Mouse (Mus musculus): ENCODE data around the gene Ptafr.

Gene Ptafr

DNA sequence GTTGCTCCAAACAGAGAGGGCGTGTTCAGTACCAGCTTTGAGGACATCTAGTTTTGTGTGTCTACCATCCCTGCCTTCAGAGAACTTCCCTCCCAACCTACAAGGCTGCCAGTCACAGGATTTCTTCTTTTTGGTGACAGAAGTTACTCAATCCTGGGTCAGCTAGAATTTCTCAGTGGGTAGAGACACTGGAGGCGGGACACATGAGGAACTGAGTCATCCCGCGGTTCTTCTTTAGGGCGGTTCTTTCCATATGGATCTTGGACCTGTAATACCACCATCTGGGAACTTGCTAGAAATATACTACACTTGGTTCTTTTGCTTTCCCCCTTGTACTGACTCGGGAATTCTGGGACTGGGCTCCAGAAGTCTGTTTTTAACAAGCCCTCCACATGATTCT lies 54.0 kb downstream of the Ptafr start:
- DNase-seq (ENCODE audit: low read depth, low spot score), result no peak

- DNase-seq (ENCODE audit: low read depth, low spot score), result no peak
Observed at GRCm38 (mm10) chr4:132618850-132619375, 55.0 kb downstream of the Ptafr start.

GRCm38 (mm10) chr4:132620134-132620533 lies 56.3 kb downstream of the Ptafr start:
- DNase-seq (ENCODE audit: low read depth, low spot score), result no peak

DNA sequence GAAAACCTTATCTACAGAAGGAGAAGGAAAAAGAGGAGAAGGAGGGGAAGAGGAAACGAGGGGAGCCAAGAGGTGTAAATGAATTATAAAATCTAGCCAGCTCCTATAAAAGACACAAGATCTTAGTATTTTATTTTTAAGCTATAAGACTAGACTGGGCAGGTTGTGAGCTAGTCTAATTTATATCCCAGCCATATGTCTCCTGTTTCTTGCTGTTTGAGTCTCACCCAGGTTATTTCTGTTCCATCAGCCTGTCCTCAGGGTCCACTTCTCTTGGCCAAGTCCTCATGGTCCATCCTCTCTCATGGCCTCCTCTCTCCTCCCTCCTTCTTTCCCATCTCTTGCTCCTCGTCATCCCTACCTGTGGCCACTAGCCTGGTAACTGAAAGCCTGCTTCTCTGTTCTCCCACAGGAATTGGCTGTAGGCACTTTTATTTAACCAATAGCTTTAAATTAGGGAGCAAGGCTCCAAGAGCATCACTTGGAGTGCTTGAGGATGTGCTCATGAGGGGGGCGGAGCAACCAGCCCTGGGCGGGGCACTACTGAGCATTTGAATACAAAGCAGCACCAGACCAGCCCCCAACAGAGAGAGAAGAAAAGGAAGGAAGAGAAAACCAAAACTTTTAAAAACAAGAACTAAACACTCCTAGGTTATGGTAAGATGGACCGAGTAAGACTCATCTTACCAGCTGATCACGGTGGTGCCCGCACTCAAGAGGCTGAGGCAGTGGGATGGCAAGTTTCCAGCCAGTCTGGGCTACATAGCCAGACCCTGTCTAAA lies 57.6 kb downstream of the Ptafr start:
- DNase-seq (ENCODE audit: low read depth, low spot score), result no peak

GRCm38 (mm10) chr4:132624034-132624657 lies 60.3 kb downstream of the Ptafr start:
- no peak for DNase-seq (ENCODE audit: low read depth, low spot score)

DNA sequence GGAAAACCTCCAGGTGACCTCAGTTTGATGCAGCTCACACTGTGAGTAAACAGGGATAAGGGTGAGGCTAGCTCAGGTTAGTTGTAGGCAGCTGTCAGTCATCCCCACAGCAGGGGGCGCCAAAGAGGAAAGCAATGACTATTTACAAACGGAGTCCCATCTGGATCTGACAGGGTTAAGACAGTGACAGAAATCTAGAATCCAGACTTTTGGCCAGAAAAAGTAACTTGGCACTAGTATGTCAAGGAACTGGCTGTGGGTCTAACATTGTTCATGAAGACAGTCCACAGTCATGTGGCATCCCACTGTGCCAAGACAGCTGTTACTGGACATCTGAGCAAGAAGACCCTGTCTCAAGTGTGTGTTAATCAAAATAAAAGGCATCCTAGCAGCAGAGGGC lies 65.0 kb downstream of the Ptafr start:
- DNase-seq (ENCODE audit: low read depth, low spot score), result no peak
